Mouse (Mus musculus) right cerebral cortex, postnatal 36 days (tissue): ENCODE data around the gene Cacng8.
A peak's percentile ranks its signal among the peaks of the same experiment; 100 is the strongest.
"Not testable (repeated sequence)": the region's sequence is repeated elsewhere in the genome, so short reads cannot be mapped to it uniquely, and the experiment has no call there.

Experiments used
- DNase-seq, 2 experiments: peaks; one replicate each; pipeline ENCODE4 v3.0.0; 2022; ENCODE audit warnings: low spot score in 2 of 2, mixed read lengths in 1 of 2

Cacng8 gene

GRCm38 (mm10) chr7:3387761-3388160, 2.7 kb upstream of the Cacng8 start:
- no peak for DNase-seq

- no peak for DNase-seq
These were observed 1.6 kb upstream of the Cacng8 start for GRCm38 (mm10) chr7:3388885-3389284.

- peak; percentile 61 to 64 for DNase-seq
These were observed 755 bp upstream of the Cacng8 start for GRCm38 (mm10) chr7:3389444-3390412.

GRCm38 (mm10) chr7:3391081-3391451, 583 bp downstream of the Cacng8 start:
- DNase-seq = no peak

GRCm38 (mm10) chr7:3391809-3392208, 1.3 kb downstream of the Cacng8 start:
- no peak for DNase-seq

GRCm38 (mm10) chr7:3397355-3397754, 6.9 kb downstream of the Cacng8 start:
- DNase-seq = no peak

- no peak for DNase-seq
These were observed 7.3 kb downstream of the Cacng8 start for GRCm38 (mm10) chr7:3397797-3398196.

GRCm38 (mm10) chr7:3398363-3398762, 7.9 kb downstream of the Cacng8 start:
- not testable (repeated sequence) for DNase-seq

GRCm38 (mm10) chr7:3399937-3400336, 9.5 kb downstream of the Cacng8 start:
- no peak for DNase-seq

GRCm38 (mm10) chr7:3409729-3410520, 19.4 kb downstream of the Cacng8 start:
- no peak for DNase-seq

GRCm38 (mm10) chr7:3411160-3411941, 20.9 kb downstream of the Cacng8 start:
- DNase-seq = peak; percentile 66 to 75

- peak in 1 of 2 experiments; percentile 60 for DNase-seq
These were observed 21.6 kb downstream of the Cacng8 start for GRCm38 (mm10) chr7:3412036-3412435.

- no peak for DNase-seq
These were observed 24.4 kb downstream of the Cacng8 start for GRCm38 (mm10) chr7:3414888-3415287.

- DNase-seq = no peak
These were observed 24.9 kb downstream of the Cacng8 start for GRCm38 (mm10) chr7:3415378-3415777.

- no peak for DNase-seq
These were observed 29.5 kb downstream of the Cacng8 start for GRCm38 (mm10) chr7:3419941-3420340.

GRCm38 (mm10) chr7:3420466-3420865, 30.0 kb downstream of the Cacng8 start:
- DNase-seq = no peak

- DNase-seq = no peak
These were observed 30.8 kb downstream of the Cacng8 start for GRCm38 (mm10) chr7:3421297-3421696.

- DNase-seq = no peak
These were observed 31.6 kb downstream of the Cacng8 start for GRCm38 (mm10) chr7:3422051-3422450.

- no peak for DNase-seq
These were observed 32.9 kb downstream of the Cacng8 start for GRCm38 (mm10) chr7:3423430-3423829.

- no peak for DNase-seq
These were observed 33.4 kb downstream of the Cacng8 start, which contains the start of gene Cacng6 for GRCm38 (mm10) chr7:3423895-3424294. Cacng6 (plus strand) TSS chr7:3424195.

- DNase-seq = no peak
These were observed 34.7 kb downstream of the Cacng8 start for GRCm38 (mm10) chr7:3425141-3425540.

GRCm38 (mm10) chr7:3430161-3430560, 39.7 kb downstream of the Cacng8 start:
- DNase-seq = no peak
